Mouse (Mus musculus) liver, embryonic 14.5 days (tissue): ENCODE data around the gene Pex7.

Experiments
- CTCF ChIP-seq: IDR thresholded peaks from 2 replicates; pipeline ENCODE4 v1.5.1; 2016; ENCODE audit warnings: antibody characterized with exemption, low read depth, control low read depth
- EP300 ChIP-seq: IDR thresholded peaks from 2 replicates; pipeline ENCODE4 v1.6.1; 2016; ENCODE audit warnings: antibody characterized with exemption, low read depth

GRCm38 (mm10) chr10:19942621-19943020, 35.1 kb upstream of the Pex7 start:
- TF ChIP-seq CTCF (no peak), EP300 (no peak)
